Mouse (Mus musculus) midbrain, embryonic 13.5 days (tissue): ENCODE results near the gene Galnt3. TPM values are rescaled to one million over a fixed set of nuclear protein-coding genes. Genes with fewer than 3 reads are reported as not detected.
A peak's percentile ranks its signal among the peaks of the same experiment; 100 is the strongest.

Experiments
- ATAC-seq: fragments of 200-750 bp; cut with Nextera tagmentation; 2 replicates; pipeline ENCODE4 v1.8.0; 2017; ENCODE audit warnings: mild to moderate bottlenecking, moderate TSS enrichment, moderate library complexity
- H3K27ac ChIP-seq: fragments of 300-500 bp; sonication (generic); 2 replicates; pipeline ENCODE4 v1.5.1; 2015; ENCODE audit warnings: inconsistent platforms, mild to moderate bottlenecking, moderate library complexity
- H3K27me3 ChIP-seq: fragments of 300-500 bp; sonication (generic); 2 replicates; pipeline ENCODE4 v1.6.1; 2015; ENCODE audit warnings: mild to moderate bottlenecking, inconsistent platforms
- H3K36me3 ChIP-seq: fragments of 300-500 bp; sonication (generic); 2 replicates; pipeline ENCODE4 v1.6.1; 2015; ENCODE audit warnings: mild to moderate bottlenecking, inconsistent platforms
- H3K4me1 ChIP-seq: fragments of 300-500 bp; sonication (generic); replicated peaks from 2 replicates; pipeline ENCODE4 v1.6.1; 2015; ENCODE audit warnings: inconsistent platforms
- H3K4me2 ChIP-seq: fragments of 300-500 bp; sonication (generic); replicated peaks from 2 replicates; pipeline ENCODE4 v1.6.1; 2015; ENCODE audit warnings: moderate library complexity, mild to moderate bottlenecking, inconsistent platforms
- H3K4me3 ChIP-seq: fragments of 300-500 bp; sonication (generic); replicated peaks from 2 replicates; pipeline ENCODE4 v1.5.1; 2015; ENCODE audit warnings: mild to moderate bottlenecking, inconsistent platforms
- H3K9ac ChIP-seq: fragments of 300-500 bp; sonication (generic); replicated peaks from 2 replicates; pipeline ENCODE4 v1.6.1; 2015; ENCODE audit warnings: mild to moderate bottlenecking, inconsistent platforms
- H3K9me3 ChIP-seq: fragments of 300-500 bp; sonication (generic); 2 replicates; pipeline ENCODE4 v1.6.1; 2016; ENCODE audit warnings: mild to moderate bottlenecking, inconsistent platforms
- WGBS: fragments of 180-500 bp; shearing (Covaris S2); methylation state at CpG from one replicate; pipeline ENCODE4 v1.1.7; 2015; 5-methylcytosine and 5-hydroxymethylcytosine counted together
- polyA plus RNA-seq: library from polyadenylated mRNA; unstranded; fragments of >200 nt; fragmentation: Nextera tagmentation; extraction: Ambion mirVana; gene quantifications from 2 replicates; pipeline ENCODE4 v1.2.1, GENCODE M21; 2015

Gene Galnt3
- polyA plus RNA-seq, 1 experiment from 2014 or later = 0.96 TPM

- Histone ChIP-seq H3K4me2 (no peak overlapping the region), H3K27ac (no peak overlapping the region), H3K36me3 (no peaks in the 10 kb centered on the region), H3K9me3 (no peaks in the 10 kb centered on the region), H3K4me1 (no peaks in the 10 kb centered on the region), H3K9ac (no peak overlapping the region), H3K27me3 (no peaks in the 10 kb centered on the region), H3K4me3 (no peak overlapping the region)
- 84% methylated on average over 2 of the region's 2 CpGs for WGBS
- no peak for ATAC-seq
Measured at GRCm38 (mm10) chr2:66142711-66143110, 17.9 kb upstream of the Galnt3 start.

- Histone ChIP-seq H3K4me1 (no peaks in the 10 kb centered on the region), H3K27me3 (no peaks in the 10 kb centered on the region), H3K9me3 (no peaks in the 10 kb centered on the region), H3K9ac (no peak overlapping the region), H3K4me3 (no peak overlapping the region), H3K4me2 (no peak overlapping the region), H3K36me3 (no peaks in the 10 kb centered on the region), H3K27ac (no peak overlapping the region)
- 94% methylated on average over 2 of the region's 2 CpGs for WGBS
- no peak for ATAC-seq
Measured at GRCm38 (mm10) chr2:66142268-66142667, 17.5 kb upstream of the Galnt3 start.

DNA sequence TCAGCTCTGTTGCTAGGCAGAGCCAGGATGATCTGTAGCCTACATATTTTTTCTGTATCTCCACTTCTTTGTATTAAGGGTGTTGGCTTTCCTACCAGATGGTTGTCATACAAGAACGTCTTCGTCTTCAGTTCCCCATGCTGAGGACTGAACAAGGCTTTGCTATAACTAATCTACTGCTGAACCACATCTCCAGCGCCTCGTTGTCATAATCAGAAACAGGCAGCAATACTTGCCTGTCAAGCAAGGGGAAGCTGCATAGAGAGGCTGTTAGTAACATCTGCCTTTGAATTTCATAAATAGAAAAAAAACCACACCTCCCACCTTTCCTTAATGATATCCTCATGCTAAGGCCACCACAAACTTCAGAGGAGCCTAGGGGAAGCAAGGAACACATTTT is 15.5 kb upstream of the Galnt3 start:
- no peak overlapping the region for H3K27ac ChIP-seq
- H3K9me3 ChIP-seq = no peaks in the 10 kb centered on the region
- no peaks in the 10 kb centered on the region for H3K4me1 ChIP-seq
- no peaks in the 10 kb centered on the region for H3K27me3 ChIP-seq
- 83% methylated on average over 4 of the region's 4 CpGs for WGBS
- ATAC-seq = no peak
- no peak overlapping the region for H3K4me2 ChIP-seq
- no peak overlapping the region for H3K4me3 ChIP-seq
- H3K36me3 ChIP-seq = no peaks in the 10 kb centered on the region
- H3K9ac ChIP-seq = no peak overlapping the region

DNA sequence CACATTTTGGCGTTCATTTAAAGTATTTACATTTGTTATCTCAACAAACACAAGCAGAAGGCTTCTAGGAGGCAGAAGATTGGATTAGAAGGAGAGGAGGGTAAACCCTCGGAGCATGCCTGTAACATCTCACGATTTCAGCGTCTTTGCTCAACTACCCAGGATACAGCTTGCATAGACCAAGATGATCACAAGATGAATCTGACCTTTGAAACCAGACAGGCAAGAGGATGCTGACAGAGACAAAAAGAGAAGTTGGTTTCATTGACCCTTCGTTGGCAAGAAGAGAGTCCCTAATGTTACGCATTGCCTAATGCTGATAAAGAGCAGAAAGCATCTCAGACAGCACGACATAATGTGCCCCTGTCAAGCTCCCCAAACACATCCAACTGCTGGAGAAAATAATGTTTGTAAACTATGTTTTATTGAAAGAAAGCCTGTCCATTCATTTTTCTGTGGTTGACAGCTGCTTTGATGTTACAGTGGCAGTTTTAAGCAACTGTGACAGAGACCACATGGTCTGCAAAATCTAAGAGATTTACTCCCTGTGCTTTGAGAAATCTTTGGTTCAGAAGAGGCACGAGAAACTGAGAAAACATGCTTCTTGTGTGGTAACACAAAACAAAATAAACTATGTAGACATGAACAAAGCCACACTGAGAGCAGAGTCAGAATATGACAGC is 7.2 kb upstream of the Galnt3 start:
- H3K27ac ChIP-seq = no peak overlapping the region
- no peaks in the 10 kb centered on the region for H3K9me3 ChIP-seq
- H3K4me1 ChIP-seq = no peaks in the 10 kb centered on the region
- no peaks in the 10 kb centered on the region for H3K36me3 ChIP-seq
- peaks cover 3% of the 10 kb centered on the region; the same call in 1 of the 2 replicates for H3K27me3 ChIP-seq
- no peak overlapping the region for H3K4me2 ChIP-seq
- 81% methylated on average over 8 of the region's 8 CpGs for WGBS
- ATAC-seq = no peak
- no peak overlapping the region for H3K9ac ChIP-seq
- no peak overlapping the region for H3K4me3 ChIP-seq

DNA sequence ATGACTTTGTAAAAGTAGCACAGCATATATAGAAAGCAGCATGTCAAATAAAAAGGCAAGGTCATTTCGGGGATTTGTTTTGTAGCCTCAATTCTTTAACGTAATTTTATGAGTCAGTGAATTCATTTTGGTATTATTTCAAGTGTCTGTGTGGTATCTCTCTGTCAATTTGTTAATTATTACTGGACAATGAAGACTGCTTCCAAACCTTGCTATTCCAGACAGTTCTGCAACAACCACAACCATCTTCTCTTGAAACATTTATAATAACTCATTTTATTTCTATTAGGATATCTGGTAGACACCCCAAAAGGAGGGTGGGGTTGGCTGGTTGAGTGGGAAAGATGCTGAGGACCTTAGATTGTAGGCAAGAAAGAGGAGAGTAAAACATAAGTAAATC is 4.1 kb upstream of the Galnt3 start:
- peaks cover 29% of the 10 kb centered on the region for H3K27me3 ChIP-seq
- no peak overlapping the region for H3K4me3 ChIP-seq
- H3K9me3 ChIP-seq = no peaks in the 10 kb centered on the region
- H3K36me3 ChIP-seq = no peaks in the 10 kb centered on the region
- 88% methylated on average over 2 of the region's 2 CpGs for WGBS
- H3K9ac ChIP-seq = no peak overlapping the region
- no peak overlapping the region for H3K27ac ChIP-seq
- no peak overlapping the region for H3K4me2 ChIP-seq
- H3K4me1 ChIP-seq = peaks cover 12% of the 10 kb centered on the region
- no peak for ATAC-seq

DNA sequence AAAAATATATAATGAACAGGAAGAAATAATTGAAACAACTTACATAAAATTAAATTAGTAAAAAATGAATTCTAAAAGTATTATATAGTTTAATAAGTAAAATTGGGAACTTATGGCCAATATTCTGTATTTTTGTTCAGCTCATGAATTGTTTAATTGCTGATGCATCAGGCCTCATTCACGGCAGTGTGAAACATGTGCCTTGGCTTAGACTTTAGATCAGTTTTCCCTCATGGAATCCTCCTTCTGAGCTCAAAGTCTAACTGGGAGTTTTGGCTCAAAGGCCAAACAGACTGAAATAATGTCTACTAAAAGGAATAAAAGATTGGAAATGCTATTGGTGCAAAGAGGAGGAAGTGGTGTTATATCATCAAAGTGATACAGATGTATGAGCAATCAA is 2.7 kb upstream of the Galnt3 start:
- no peak for ATAC-seq
- 81% methylated on average over 1 of the region's 1 CpGs for WGBS
- Histone ChIP-seq H3K4me1 (peaks cover 14% of the 10 kb centered on the region), H3K4me3 (no peak overlapping the region), H3K9ac (no peak overlapping the region), H3K27ac (no peak overlapping the region), H3K9me3 (no peaks in the 10 kb centered on the region), H3K4me2 (no peak overlapping the region), H3K27me3 (peaks cover 37% of the 10 kb centered on the region), H3K36me3 (no peaks in the 10 kb centered on the region)

DNA sequence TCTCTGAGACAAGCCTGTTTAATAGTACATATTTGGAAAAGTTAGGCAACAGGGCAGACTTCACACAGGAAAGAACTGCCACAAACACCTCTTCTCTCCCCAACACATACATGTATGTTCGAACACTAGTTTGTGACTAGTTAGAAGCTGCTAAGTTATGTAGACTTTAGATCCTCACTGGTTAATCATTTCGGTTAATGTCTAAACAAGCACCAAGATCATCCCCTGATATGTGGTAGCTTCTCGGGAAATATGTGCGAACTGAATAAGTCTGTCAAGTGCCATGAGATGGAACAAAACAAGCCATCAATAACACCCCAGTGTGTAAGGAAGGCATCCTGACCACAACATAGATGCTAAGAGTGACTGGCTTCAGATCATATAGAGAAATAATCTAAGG is 2.1 kb upstream of the Galnt3 start:
- no peak overlapping the region for H3K4me2 ChIP-seq
- peaks cover 41% of the 10 kb centered on the region for H3K27me3 ChIP-seq
- no peaks in the 10 kb centered on the region for H3K36me3 ChIP-seq
- no peak overlapping the region for H3K9ac ChIP-seq
- no peak overlapping the region for H3K4me3 ChIP-seq
- H3K27ac ChIP-seq = no peak overlapping the region
- H3K9me3 ChIP-seq = no peaks in the 10 kb centered on the region
- H3K4me1 ChIP-seq = peaks cover 14% of the 10 kb centered on the region
- no peak for ATAC-seq
- 95% methylated on average over 4 of the region's 4 CpGs for WGBS

- peaks cover 14% of the 10 kb centered on the region for H3K4me1 ChIP-seq
- no peak overlapping the region for H3K27ac ChIP-seq
- peak overlapping the region; percentile 70 for H3K9ac ChIP-seq
- no peaks in the 10 kb centered on the region for H3K9me3 ChIP-seq
- no peaks in the 10 kb centered on the region for H3K36me3 ChIP-seq
- peak; percentile 79 for ATAC-seq
- H3K4me3 ChIP-seq = peak overlapping the region; percentile 73
- peaks cover 41% of the 10 kb centered on the region for H3K27me3 ChIP-seq
- under 1% methylated on average over 54 of the region's 57 CpGs for WGBS
- H3K4me2 ChIP-seq = peak overlapping the region; percentile 100
Measured at GRCm38 (mm10) chr2:66123756-66124589, 821 bp downstream of the Galnt3 start.

DNA sequence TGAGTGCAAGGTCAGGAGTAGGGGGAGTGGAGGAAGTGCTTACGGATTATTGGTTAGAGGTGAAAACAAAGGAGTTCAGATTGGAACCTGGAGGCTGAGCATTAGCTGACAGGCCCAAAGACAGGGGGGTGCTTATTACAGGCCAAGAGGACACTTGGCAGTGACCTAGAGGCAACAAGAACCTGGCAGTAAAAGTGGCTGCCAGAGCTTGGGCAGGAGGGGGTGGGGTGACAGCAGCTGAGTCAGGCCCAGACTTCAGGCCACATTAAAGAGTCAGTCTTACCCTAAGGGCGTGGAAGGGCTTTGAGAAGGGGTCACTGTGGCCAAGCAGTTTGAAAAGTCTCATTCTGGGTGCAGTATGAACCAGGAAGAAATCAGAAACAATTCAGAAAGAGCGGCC is 7.1 kb downstream of the Galnt3 start:
- Histone ChIP-seq H3K4me1 (no peaks in the 10 kb centered on the region), H3K4me2 (no peak overlapping the region), H3K27me3 (peaks cover 8% of the 10 kb centered on the region), H3K9me3 (no peaks in the 10 kb centered on the region), H3K36me3 (no peaks in the 10 kb centered on the region), H3K9ac (no peak overlapping the region), H3K27ac (no peak overlapping the region), H3K4me3 (no peak overlapping the region)
- no peak for ATAC-seq
- WGBS = 75% methylated on average over 3 of the region's 3 CpGs

GRCm38 (mm10) chr2:66107864-66108514 is 16.8 kb downstream of the Galnt3 start:
- no peak for ATAC-seq
- Histone ChIP-seq H3K9ac (no peak overlapping the region), H3K4me3 (no peak overlapping the region), H3K36me3 (no peaks in the 10 kb centered on the region), H3K4me1 (no peaks in the 10 kb centered on the region), H3K27ac (no peak overlapping the region), H3K4me2 (no peak overlapping the region), H3K9me3 (no peaks in the 10 kb centered on the region), H3K27me3 (peaks cover 6% of the 10 kb centered on the region; the same call in 1 of the 2 replicates)
- WGBS = 94% methylated on average over 9 of the region's 9 CpGs

- H3K9me3 ChIP-seq = no peaks in the 10 kb centered on the region
- no peak overlapping the region for H3K4me3 ChIP-seq
- no peak overlapping the region for H3K4me2 ChIP-seq
- H3K9ac ChIP-seq = no peak overlapping the region
- no peak overlapping the region for H3K27ac ChIP-seq
- WGBS = 86% methylated on average over 10 of the region's 10 CpGs
- no peaks in the 10 kb centered on the region for H3K36me3 ChIP-seq
- no peak for ATAC-seq
- H3K27me3 ChIP-seq = peaks cover 6% of the 10 kb centered on the region; the same call in 1 of the 2 replicates
- H3K4me1 ChIP-seq = peaks cover 9% of the 10 kb centered on the region; the same call in 1 of the 2 replicates
Measured at GRCm38 (mm10) chr2:66103740-66104436, 20.9 kb downstream of the Galnt3 start.
